Mouse (Mus musculus) lung, postnatal 0 days (tissue): ENCODE results near the gene Nod2. TPM values are rescaled to one million over a fixed set of nuclear protein-coding genes. Genes with fewer than 3 reads are reported as not detected.
A peak's percentile ranks its signal among the peaks of the same experiment; 100 is the strongest.

Experiments used
- ATAC-seq: fragments of 200-750 bp; cut with Nextera tagmentation; 2 replicates; pipeline ENCODE4 v1.8.0; 2017; ENCODE audit warnings: moderate library complexity
- DNase-seq: peaks from one replicate; pipeline ENCODE4 v3.0.0-alpha.2; 2016; ENCODE audit warnings: low spot score
- H3K27ac ChIP-seq: fragments of 300-500 bp; sonication (generic); 2 replicates; pipeline ENCODE4 v1.5.1; 2014; ENCODE audit warnings: antibody characterized with exemption, mild to moderate bottlenecking, low read length, mixed read lengths
- H3K27me3 ChIP-seq: fragments of 300-500 bp; sonication (generic); replicated peaks from 2 replicates; pipeline ENCODE4 v1.6.1; 2014; ENCODE audit warnings: low read length, mixed read lengths; ENCODE audit not compliant: insufficient read depth
- H3K36me3 ChIP-seq: fragments of 300-500 bp; sonication (generic); 2 replicates; pipeline ENCODE4 v1.6.1; 2014; ENCODE audit warnings: low read length, mixed read lengths; ENCODE audit not compliant: insufficient read depth
- H3K4me1 ChIP-seq: fragments of 300-500 bp; sonication (generic); 2 replicates; pipeline ENCODE4 v1.6.1; 2014; ENCODE audit warnings: antibody characterized with exemption, low read depth, low read length, mixed read lengths; ENCODE audit not compliant: insufficient read depth
- H3K4me2 ChIP-seq: fragments of 300-500 bp; sonication (generic); replicated peaks from 2 replicates; pipeline ENCODE4 v1.6.1; 2014; ENCODE audit warnings: low read depth, mild to moderate bottlenecking, low read length, moderate library complexity, mixed read lengths
- H3K4me3 ChIP-seq: fragments of 300-500 bp; sonication (generic); 2 replicates; pipeline ENCODE4 v1.5.1; 2014; ENCODE audit warnings: low read depth, low read length
- H3K9ac ChIP-seq: fragments of 300-500 bp; sonication (generic); replicated peaks from 2 replicates; pipeline ENCODE4 v1.6.1; 2014; ENCODE audit warnings: low read depth, mild to moderate bottlenecking
- H3K9me3 ChIP-seq: fragments of 300-500 bp; sonication (generic); 2 replicates; pipeline ENCODE4 v1.6.1; 2016; ENCODE audit warnings: low read length, mixed read lengths
- CTCF ChIP-seq: IDR thresholded peaks from 2 replicates; pipeline ENCODE4 v1.5.1; 2016; ENCODE audit warnings: antibody characterized with exemption, mild to moderate bottlenecking
- EP300 ChIP-seq: IDR thresholded peaks from 2 replicates; pipeline ENCODE4 v1.6.1; 2016; ENCODE audit warnings: antibody characterized with exemption, mild to moderate bottlenecking, control low read depth
- WGBS: fragments of 180-500 bp; shearing (Covaris S2); extraction: QIAGEN DNeasy Blood & Tissue Kit; methylation state at CpG from one replicate; pipeline ENCODE4 v1.1.7; 2014; 5-methylcytosine and 5-hydroxymethylcytosine counted together
- polyA plus RNA-seq: library from polyadenylated mRNA; unstranded; fragments of >200 nt; fragmentation: Nextera tagmentation; extraction: Ambion mirVana; gene quantifications from 2 replicates; pipeline ENCODE4 v1.2.1, GENCODE M21; 2015

Gene Nod2
- polyA plus RNA-seq, 1 experiment from 2014 or later: 0.27 TPM

GRCm38 (mm10) chr8:88655334-88655733 lies 8.2 kb downstream of the Nod2 start:
- no peak for TF ChIP-seq EP300
- TF ChIP-seq CTCF: no peak
- Histone ChIP-seq H3K9ac (no peak overlapping the region), H3K4me1 (no peaks in the 10 kb centered on the region), H3K27ac (no peak overlapping the region), H3K36me3 (no peaks in the 10 kb centered on the region), H3K4me3 (no peak overlapping the region), H3K9me3 (no peaks in the 10 kb centered on the region), H3K4me2 (no peak overlapping the region), H3K27me3 (no peaks in the 10 kb centered on the region)
- DNase-seq: no peak
- ATAC-seq: no peak

- no peak overlapping the region for H3K27ac ChIP-seq
- no peak for ATAC-seq
- 53% methylated on average over 3 of the region's 3 CpGs for WGBS
Measured at GRCm38 (mm10) chr8:88659873-88660272, 12.8 kb downstream of the Nod2 start.

GRCm38 (mm10) chr8:88662401-88662821 lies 15.3 kb downstream of the Nod2 start:
- 54% methylated on average over 6 of the region's 6 CpGs for WGBS
- Histone ChIP-seq H3K9ac (no peak overlapping the region), H3K4me1 (no peaks in the 10 kb centered on the region), H3K27me3 (0 out of 2 replicates have a peak, but pooled peaks cover 3% of the 10 kb centered on the region), H3K4me2 (no peak overlapping the region), H3K36me3 (no peaks in the 10 kb centered on the region), H3K4me3 (no peak overlapping the region), H3K9me3 (no peaks in the 10 kb centered on the region), H3K27ac (no peak overlapping the region)
- ATAC-seq (no peak), DNase-seq (peak; percentile 48)
- TF ChIP-seq EP300: no peak
- no peak for TF ChIP-seq CTCF

More at GRCm38 (mm10) chr8:88659873-88660272, 12.8 kb downstream of the Nod2 start:
- H3K4me1 ChIP-seq: no peaks in the 10 kb centered on the region
- TF ChIP-seq CTCF: no peak
- TF ChIP-seq EP300: no peak
- 0 out of 2 replicates have a peak, but pooled peaks cover 3% of the 10 kb centered on the region for H3K27me3 ChIP-seq
- no peaks in the 10 kb centered on the region for H3K36me3 ChIP-seq
- no peak overlapping the region for H3K9ac ChIP-seq
- no peak overlapping the region for H3K4me2 ChIP-seq
- DNase-seq: no peak
- H3K4me3 ChIP-seq: no peak overlapping the region
- H3K9me3 ChIP-seq: no peaks in the 10 kb centered on the region

- Histone ChIP-seq H3K27me3 (0 out of 2 replicates have a peak, but pooled peaks cover 3% of the 10 kb centered on the region), H3K27ac (no peak overlapping the region), H3K36me3 (no peaks in the 10 kb centered on the region), H3K4me1 (no peaks in the 10 kb centered on the region), H3K9me3 (no peaks in the 10 kb centered on the region), H3K4me3 (no peak overlapping the region), H3K4me2 (no peak overlapping the region), H3K9ac (no peak overlapping the region)
- TF ChIP-seq EP300 (no peak), CTCF (no peak)
- 67% methylated on average over 16 of the region's 16 CpGs for WGBS
- ATAC-seq (no peak), DNase-seq (no peak)
Measured at GRCm38 (mm10) chr8:88664121-88664520, 17.0 kb downstream of the Nod2 start.

- TF ChIP-seq EP300 (no peak), CTCF (no peak)
- Histone ChIP-seq H3K4me2 (no peak overlapping the region), H3K4me3 (no peak overlapping the region), H3K9ac (no peak overlapping the region), H3K27me3 (0 out of 2 replicates have a peak, but pooled peaks cover 3% of the 10 kb centered on the region), H3K36me3 (no peaks in the 10 kb centered on the region), H3K4me1 (no peaks in the 10 kb centered on the region), H3K9me3 (no peaks in the 10 kb centered on the region), H3K27ac (no peak overlapping the region)
- 74% methylated on average over 19 of the region's 19 CpGs for WGBS
- no peak for DNase-seq
- ATAC-seq: no peak
Measured at GRCm38 (mm10) chr8:88664947-88665346, 17.8 kb downstream of the Nod2 start.

- peak; percentile 55 for DNase-seq
- H3K4me2 ChIP-seq: no peak overlapping the region
- H3K36me3 ChIP-seq: no peaks in the 10 kb centered on the region
Measured at GRCm38 (mm10) chr8:88666435-88666834, 19.3 kb downstream of the Nod2 start.

More at GRCm38 (mm10) chr8:88666435-88666834, 19.3 kb downstream of the Nod2 start:
- WGBS: 35% methylated on average over 1 of the region's 1 CpGs
- Histone ChIP-seq H3K9ac (no peak overlapping the region), H3K4me1 (no peaks in the 10 kb centered on the region), H3K4me3 (no peak overlapping the region), H3K9me3 (no peaks in the 10 kb centered on the region), H3K27me3 (0 out of 2 replicates have a peak, but pooled peaks cover 3% of the 10 kb centered on the region), H3K27ac (no peak overlapping the region)
- ATAC-seq: peak; percentile 62
- TF ChIP-seq CTCF (no peak), EP300 (no peak)
